Mouse (Mus musculus) thymus, adult 2 months (tissue): Measurements from ENCODE around the gene Chpf2.

Experiments
- CTCF ChIP-seq: fragments of 200-500 bp; IDR thresholded peaks from 2 replicates; pipeline ENCODE4 v1.5.1; 2012; ENCODE audit warnings: mild to moderate bottlenecking, control low read depth, low read length, moderate library complexity, borderline replicate concordance; ENCODE audit not compliant: control insufficient read depth, poor library complexity, insufficient read depth; ENCODE audit errors: extremely low read depth
- POLR2A ChIP-seq: fragments of 200-500 bp; IDR thresholded peaks from 2 replicates; pipeline ENCODE4 v1.6.1; 2012; ENCODE audit warnings: mild to moderate bottlenecking, low read length, control low read depth, moderate library complexity; ENCODE audit not compliant: control insufficient read depth, poor library complexity, insufficient read depth; ENCODE audit errors: extremely low read depth

DNA sequence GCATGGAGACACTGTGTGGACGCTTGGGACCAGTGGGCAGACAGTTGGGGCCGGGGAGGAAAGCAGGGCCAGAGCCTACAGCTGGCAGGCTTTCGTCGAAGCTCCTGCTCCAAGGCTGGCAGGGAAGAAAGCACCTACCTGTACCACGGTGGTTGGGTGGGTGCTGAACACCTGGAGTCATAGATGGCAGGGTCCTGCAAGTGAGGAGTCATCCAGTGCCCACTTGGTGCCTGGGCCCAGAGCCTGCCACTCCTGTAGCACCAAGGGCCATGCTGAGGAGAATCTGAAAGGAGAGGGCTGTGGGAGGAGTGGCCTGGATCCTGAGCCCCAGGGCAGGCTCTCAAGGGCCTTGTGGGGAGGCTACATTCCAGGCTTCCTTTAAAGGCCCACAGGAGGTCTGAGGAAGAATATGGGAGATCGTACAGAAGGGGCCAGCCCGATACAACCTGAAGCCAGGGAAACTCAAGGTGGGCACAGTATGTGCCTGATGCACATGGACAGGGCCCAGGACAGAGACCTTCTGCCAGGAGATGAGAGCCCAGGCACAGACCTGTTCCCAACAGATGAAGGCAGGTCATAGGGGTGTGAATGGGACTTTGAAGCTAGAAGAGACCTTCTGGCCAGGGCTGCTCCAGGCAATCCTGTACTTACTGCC lies 36.0 kb downstream of the Chpf2 start:
- TF ChIP-seq CTCF, result no peak
- TF ChIP-seq POLR2A, result no peak
